In the genomic region with DNA sequence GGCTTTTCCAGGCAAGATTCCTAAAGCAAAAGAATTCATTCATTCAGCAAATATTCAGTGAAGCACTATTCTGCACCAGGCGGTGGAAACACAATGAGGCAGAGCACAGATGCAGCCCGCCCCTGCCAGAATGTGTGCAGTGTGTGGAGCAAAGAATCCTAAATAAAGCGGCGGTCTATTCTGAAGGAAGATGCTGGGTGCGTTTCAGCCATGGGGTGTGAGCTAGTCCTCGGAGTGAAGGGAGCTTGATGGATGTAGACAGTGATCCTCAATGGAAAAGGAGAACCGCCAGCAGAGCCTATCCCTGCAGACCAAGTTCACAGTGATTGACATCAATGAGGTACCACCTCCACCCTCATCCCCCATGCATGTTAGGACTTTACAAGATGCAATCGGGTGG, we compare ENCODE assay signal across 14 mouse cellular contexts.
A peak's percentile ranks its signal among the peaks of the same experiment; 100 is the strongest.
DNase-seq lines count a peak whose midpoint lies in the region; ATAC-seq and TF ChIP-seq lines count a peak whose summit lies in the region.
"Had no signal": no experiment of that assay in that cellular context is flagged by ENCODE, and none has a peak within 500 bp of the region (broad histone marks: within the 10 kb centered on the region; RNA-seq: fewer than 3 reads in every experiment).

No protein-coding gene starts in this region.

- H3K4me2 ChIP-seq in embryonic facial prominence, embryonic 11.5 days (ENCODE audit: low read depth, low read length), result no peak overlapping the region
- no peak overlapping the region for H3K4me2 ChIP-seq in forebrain, embryonic 14.5 days (ENCODE audit: low read length)
- H3K4me2 ChIP-seq in midbrain, embryonic 16.5 days (ENCODE audit: low read length), result no peak overlapping the region
- no peak overlapping the region for H3K4me2 ChIP-seq in kidney, embryonic 15.5 days
- no peak overlapping the region for H3K4me2 ChIP-seq in intestine, postnatal 0 days (replicated peaks; ENCODE audit: low read depth)
- H3K4me2 ChIP-seq: liver, embryonic 13.5 days had no signal

- H3K9me3 ChIP-seq in embryonic facial prominence, embryonic 11.5 days (replicated peaks; ENCODE audit: control insufficient read depth, low read length), result no peaks in the 10 kb centered on the region
- H3K9me3 ChIP-seq in forebrain, embryonic 14.5 days (replicated peaks; ENCODE audit: control insufficient read depth, low read length), result no peaks in the 10 kb centered on the region
- no peaks in the 10 kb centered on the region for H3K9me3 ChIP-seq in midbrain, embryonic 16.5 days (replicated peaks; ENCODE audit: control insufficient read depth, low read length, poor library complexity, severe bottlenecking)
- no peaks in the 10 kb centered on the region for H3K9me3 ChIP-seq in kidney, embryonic 15.5 days (replicated peaks)
- no peaks in the 10 kb centered on the region for H3K9me3 ChIP-seq in intestine, postnatal 0 days (ENCODE audit: control insufficient read depth)
- H3K9me3 ChIP-seq: liver, embryonic 13.5 days had no signal

- no peak for TF ChIP-seq CTCF in layer of hippocampus, adult 2 months (conservative IDR thresholded peaks at IDR 0.05)
- TF ChIP-seq CTCF in intestine, postnatal 0 days (IDR thresholded peaks at IDR 0.05; ENCODE audit: low read depth), result no peak

- ATAC-seq in embryonic facial prominence, embryonic 11.5 days (replicated peaks; ENCODE audit: insufficient number of reproducible peaks, low FRiP score, low TSS enrichment, low read depth), result peak; percentile 59; the same call in 1 of the 2 replicates
- ATAC-seq in forebrain, embryonic 14.5 days, result peak; percentile 82
- peak; percentile 62; the same call in 1 of the 2 replicates for ATAC-seq in midbrain, embryonic 16.5 days
- no peak for ATAC-seq in kidney, embryonic 15.5 days (replicated peaks; ENCODE audit: low FRiP score)
- no peak for ATAC-seq in intestine, postnatal 0 days
- ATAC-seq: hindbrain, postnatal 0 days; Patski had no signal

- no peak overlapping the region for H3K9ac ChIP-seq in embryonic facial prominence, embryonic 11.5 days (replicated peaks; ENCODE audit: low read length)
- no peak overlapping the region for H3K9ac ChIP-seq in forebrain, embryonic 14.5 days (ENCODE audit: low read length)
- H3K9ac ChIP-seq in midbrain, embryonic 16.5 days (ENCODE audit: low read depth, low read length), result no peak overlapping the region
- H3K9ac ChIP-seq in kidney, embryonic 15.5 days, result no peak overlapping the region
- H3K9ac ChIP-seq in intestine, postnatal 0 days (ENCODE audit: low read depth, low read length), result no peak overlapping the region
- H3K9ac ChIP-seq: liver, embryonic 13.5 days had no signal

- H3K27me3 ChIP-seq in embryonic facial prominence, embryonic 11.5 days (ENCODE audit: control insufficient read depth, insufficient read depth, low read length), result no peaks in the 10 kb centered on the region
- H3K27me3 ChIP-seq in forebrain, embryonic 14.5 days (replicated peaks; ENCODE audit: control insufficient read depth, insufficient read depth, low read length), result no peaks in the 10 kb centered on the region
- no peaks in the 10 kb centered on the region for H3K27me3 ChIP-seq in midbrain, embryonic 16.5 days (ENCODE audit: control insufficient read depth, insufficient read depth, low read depth, low read length)
- peaks cover 26% of the 10 kb centered on the region for H3K27me3 ChIP-seq in kidney, embryonic 15.5 days
- no peaks in the 10 kb centered on the region for H3K27me3 ChIP-seq in intestine, postnatal 0 days (replicated peaks; ENCODE audit: control insufficient read depth, insufficient read depth, low read length)
- H3K27me3 ChIP-seq: CH12.LX; liver, embryonic 13.5 days; Patski had no signal

- no peaks in the 10 kb centered on the region for H3K36me3 ChIP-seq in embryonic facial prominence, embryonic 11.5 days (replicated peaks; ENCODE audit: control insufficient read depth, insufficient read depth, low read depth, low read length)
- H3K36me3 ChIP-seq in forebrain, embryonic 14.5 days (ENCODE audit: control insufficient read depth, insufficient read depth, low read length), result no peaks in the 10 kb centered on the region
- H3K36me3 ChIP-seq in midbrain, embryonic 16.5 days (ENCODE audit: control insufficient read depth, insufficient read depth, low read length), result no peaks in the 10 kb centered on the region
- no peaks in the 10 kb centered on the region for H3K36me3 ChIP-seq in kidney, embryonic 15.5 days
- no peaks in the 10 kb centered on the region for H3K36me3 ChIP-seq in intestine, postnatal 0 days (ENCODE audit: control insufficient read depth, insufficient read depth)
- H3K36me3 ChIP-seq: liver, embryonic 13.5 days had no signal

- H3K4me3 ChIP-seq in layer of hippocampus, adult 2 months, result no peak overlapping the region
- H3K4me3 ChIP-seq in embryonic facial prominence, embryonic 11.5 days (ENCODE audit: low read depth, low read length), result no peak overlapping the region
- H3K4me3 ChIP-seq in forebrain, embryonic 14.5 days (ENCODE audit: low read depth, low read length), result no peak overlapping the region
- no peak overlapping the region for H3K4me3 ChIP-seq in midbrain, embryonic 16.5 days (ENCODE audit: low read depth, low read length)
- H3K4me3 ChIP-seq in kidney, embryonic 15.5 days (replicated peaks), result no peak overlapping the region
- no peak overlapping the region for H3K4me3 ChIP-seq in intestine, postnatal 0 days (ENCODE audit: low read depth, low read length)
- H3K4me3 ChIP-seq: liver, embryonic 13.5 days had no signal

- WGBS in embryonic facial prominence, embryonic 11.5 days, result 71% methylated on average over 8 of the region's 8 CpGs
- WGBS in forebrain, embryonic 14.5 days, result 30% methylated on average over 8 of the region's 8 CpGs
- WGBS in midbrain, embryonic 16.5 days, result 30% methylated on average over 8 of the region's 8 CpGs
- WGBS in kidney, embryonic 15.5 days, result 78% methylated on average over 8 of the region's 8 CpGs
- WGBS in intestine, postnatal 0 days, result 86% methylated on average over 8 of the region's 8 CpGs

- H3K4me1 ChIP-seq in embryonic facial prominence, embryonic 11.5 days (ENCODE audit: control insufficient read depth, insufficient read depth, low read length), result no peaks in the 10 kb centered on the region
- H3K4me1 ChIP-seq in forebrain, embryonic 14.5 days (ENCODE audit: control insufficient read depth, insufficient read depth, low read length), result no peaks in the 10 kb centered on the region
- H3K4me1 ChIP-seq in midbrain, embryonic 16.5 days (ENCODE audit: control insufficient read depth, insufficient read depth, low read length), result peaks cover 3% of the 10 kb centered on the region; the same call in 1 of the 2 replicates
- no peaks in the 10 kb centered on the region for H3K4me1 ChIP-seq in kidney, embryonic 15.5 days
- H3K4me1 ChIP-seq in intestine, postnatal 0 days (replicated peaks; ENCODE audit: control insufficient read depth, insufficient read depth, low read length), result no peaks in the 10 kb centered on the region
- H3K4me1 ChIP-seq: liver, embryonic 13.5 days had no signal

- H3K27ac ChIP-seq in layer of hippocampus, adult 2 months, result no peak overlapping the region
- no peak overlapping the region for H3K27ac ChIP-seq in embryonic facial prominence, embryonic 11.5 days (replicated peaks; ENCODE audit: low read depth, low read length)
- peak overlapping the region; percentile 48; the same call in 1 of the 2 replicates for H3K27ac ChIP-seq in forebrain, embryonic 14.5 days (ENCODE audit: low read depth, low read length)
- H3K27ac ChIP-seq in midbrain, embryonic 16.5 days (ENCODE audit: low read length), result no peak overlapping the region
- H3K27ac ChIP-seq in kidney, embryonic 15.5 days, result no peak overlapping the region
- H3K27ac ChIP-seq in intestine, postnatal 0 days (ENCODE audit: low read depth, low read length), result no peak overlapping the region
- H3K27ac ChIP-seq: hindbrain, postnatal 0 days; liver, embryonic 13.5 days had no signal

- peak; percentile 34 to 39 for DNase-seq in layer of hippocampus, adult 2 months (ENCODE audit: low spot score in 2 of 2)
- no peak for DNase-seq in layer of hippocampus, postnatal 10 days (ENCODE audit: low spot score in 2 of 2)
- no peak for DNase-seq in embryonic facial prominence, embryonic 11.5 days (ENCODE audit: low spot score)
- peak; percentile 60 for DNase-seq in forebrain, embryonic 14.5 days (ENCODE audit: low spot score)
- no peak for DNase-seq in adrenal gland, postnatal 4 days (ENCODE audit: low spot score in 2 of 2)
- DNase-seq: gastrocnemius, postnatal 36 days; liver, embryonic 13.5 days; thymus, adult 2 months had no signal

Comparison
In these comparisons a context has a peak if more than half of its experiments do, and no peak if none do; other contexts are left out.
1. DNase-seq: peak in layer of hippocampus, adult 2 months (2 of 2) and forebrain, embryonic 14.5 days (single experiment); none in layer of hippocampus, postnatal 10 days (0 of 2), embryonic facial prominence, embryonic 11.5 days (single experiment) and adrenal gland, postnatal 4 days (0 of 2).
2. ATAC-seq: peak in embryonic facial prominence, embryonic 11.5 days (single experiment), forebrain, embryonic 14.5 days (single experiment) and midbrain, embryonic 16.5 days (single experiment); none in kidney, embryonic 15.5 days (single experiment) and intestine, postnatal 0 days (single experiment).